16 mouse cellular contexts compared by ENCODE assay signal in the genomic region with DNA sequence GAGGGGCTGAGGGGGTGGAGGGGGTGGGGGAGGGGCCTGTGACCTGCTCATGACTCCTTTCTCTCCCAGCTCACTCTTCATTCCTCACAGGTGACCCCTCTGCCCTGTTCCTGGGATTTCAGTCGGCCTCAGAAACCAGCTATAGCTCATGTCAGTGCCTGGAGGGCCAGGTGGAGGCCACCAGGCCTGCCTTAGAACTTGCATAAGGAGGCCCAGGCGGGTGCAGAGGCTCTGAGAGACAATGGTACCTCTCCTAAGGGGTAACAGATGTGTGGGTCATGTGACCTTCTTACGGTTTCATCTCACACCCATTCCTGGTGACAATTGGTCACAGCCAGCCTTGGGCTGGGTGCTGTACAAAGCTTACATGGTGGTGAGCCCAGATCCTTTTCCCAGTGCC. TPM values are rescaled to one million over a fixed set of nuclear protein-coding genes. Genes with fewer than 3 reads are reported as not detected.
"Had no signal": no experiment of that assay in that cellular context is flagged by ENCODE, and none has a peak within 500 bp of the region (broad histone marks: within the 10 kb centered on the region; RNA-seq: fewer than 3 reads in every experiment).

No protein-coding gene starts in this region.

- H3K27me3 ChIP-seq: limb, embryonic 15.5 days; stomach, embryonic 15.5 days had no signal

- ATAC-seq: liver, embryonic 12.5 days had no signal

- DNase-seq: kidney, postnatal 25 days; layer of hippocampus, adult 9-11 months; layer of hippocampus, postnatal 36 days; lung, embryonic 14.5 days; lung, postnatal 10 days; lung, postnatal 4 days; midbrain, embryonic 14.5 days; right cerebral cortex, postnatal 14 days; thymus, adult 2 months; thymus, postnatal 25 days had no signal

- H3K27ac ChIP-seq: limb, embryonic 15.5 days; liver, embryonic 12.5 days; midbrain, embryonic 10.5 days; neural tube, embryonic 12.5 days; stomach, embryonic 15.5 days had no signal

- H3K9ac ChIP-seq: limb, embryonic 15.5 days; liver, embryonic 12.5 days; lung, embryonic 14.5 days; neural tube, embryonic 12.5 days; stomach, embryonic 15.5 days had no signal

- H3K9me3 ChIP-seq: limb, embryonic 15.5 days; liver, embryonic 12.5 days; midbrain, embryonic 10.5 days; neural tube, embryonic 12.5 days; stomach, embryonic 15.5 days had no signal

- H3K4me2 ChIP-seq: limb, embryonic 15.5 days; liver, embryonic 12.5 days; lung, embryonic 14.5 days; neural tube, embryonic 12.5 days; stomach, embryonic 15.5 days had no signal

- H3K36me3 ChIP-seq: limb, embryonic 15.5 days; liver, embryonic 12.5 days; midbrain, embryonic 10.5 days; neural tube, embryonic 12.5 days; stomach, embryonic 15.5 days had no signal

- H3K4me3 ChIP-seq: limb, embryonic 15.5 days; liver, embryonic 12.5 days; midbrain, embryonic 10.5 days; myocyte; neural tube, embryonic 12.5 days; stomach, embryonic 15.5 days had no signal

RNA-seq across cellular contexts. Expression of a gene that starts 46.6 kb away (rescaled TPM):
- polyA plus RNA-seq: myocyte had no signal
